Mouse (Mus musculus) forebrain, postnatal 0 days (tissue): Measurements from ENCODE around the gene Olfr56. TPM values are rescaled to one million over a fixed set of nuclear protein-coding genes. Genes with fewer than 3 reads are reported as not detected.

Experiments
- ATAC-seq: fragments of 200-750 bp; cut with Nextera tagmentation; 2 replicates; pipeline ENCODE4 v1.8.0; 2017; ENCODE audit warnings: mild to moderate bottlenecking, moderate library complexity
- DNase-seq: peaks from one replicate; pipeline ENCODE4 v3.0.0-alpha.2; 2015
- H3K27ac ChIP-seq: fragments of 300-500 bp; sonication (generic); 2 replicates; pipeline ENCODE4 v1.5.1; 2014; ENCODE audit warnings: low read depth, mild to moderate bottlenecking, antibody characterized with exemption, low read length, moderate library complexity, mixed read lengths
- H3K27me3 ChIP-seq: fragments of 300-500 bp; sonication (generic); 2 replicates; pipeline ENCODE4 v1.6.1; 2014; ENCODE audit warnings: mild to moderate bottlenecking, low read length, mixed read lengths; ENCODE audit not compliant: insufficient read depth
- H3K36me3 ChIP-seq: fragments of 300-500 bp; sonication (generic); 2 replicates; pipeline ENCODE4 v1.6.1; 2014; ENCODE audit warnings: mild to moderate bottlenecking, moderate library complexity; ENCODE audit not compliant: insufficient read depth
- H3K4me1 ChIP-seq: fragments of 300-500 bp; sonication (generic); 2 replicates; pipeline ENCODE4 v1.6.1; 2014; ENCODE audit warnings: antibody characterized with exemption; ENCODE audit not compliant: insufficient read depth
- H3K4me2 ChIP-seq: fragments of 300-500 bp; sonication (generic); 2 replicates; pipeline ENCODE4 v1.6.1; 2014; ENCODE audit warnings: low read depth, mild to moderate bottlenecking, moderate library complexity
- H3K4me3 ChIP-seq: fragments of 300-500 bp; sonication (generic); 2 replicates; pipeline ENCODE4 v1.5.1; 2014; ENCODE audit warnings: low read depth, low read length, mixed read lengths
- H3K9ac ChIP-seq: fragments of 300-500 bp; sonication (generic); 2 replicates; pipeline ENCODE4 v1.6.1; 2014; ENCODE audit warnings: mild to moderate bottlenecking
- H3K9me3 ChIP-seq: fragments of 300-500 bp; sonication (generic); 2 replicates; pipeline ENCODE4 v1.6.1; 2016; ENCODE audit warnings: low read length
- CTCF ChIP-seq: sonication (generic); IDR thresholded peaks from 2 replicates; pipeline ENCODE4 v1.5.1; 2016; ENCODE audit warnings: antibody characterized with exemption, control low read depth, low read depth
- WGBS: fragments of 180-500 bp; shearing (Covaris S2); extraction: QIAGEN DNeasy Blood & Tissue Kit; methylation state at CpG from one replicate; pipeline ENCODE4 v1.1.7; 2014; 5-methylcytosine and 5-hydroxymethylcytosine counted together
- polyA plus RNA-seq: library from polyadenylated mRNA; unstranded; fragments of >200 nt; fragmentation: Nextera tagmentation; extraction: Ambion mirVana; gene quantifications from 2 replicates; pipeline ENCODE4 v1.2.1, GENCODE M21; 2015
- total RNA-seq: library from RNA; depleted of rRNA; stranded (reverse); fragments of >200 nt; gene quantifications from 2 replicates; pipeline ENCODE4 v1.2.3, GENCODE M21; 2014

The Olfr56 gene
- total and polyA plus RNA-seq, 2 experiments from 2014 or later: not detected

DNA sequence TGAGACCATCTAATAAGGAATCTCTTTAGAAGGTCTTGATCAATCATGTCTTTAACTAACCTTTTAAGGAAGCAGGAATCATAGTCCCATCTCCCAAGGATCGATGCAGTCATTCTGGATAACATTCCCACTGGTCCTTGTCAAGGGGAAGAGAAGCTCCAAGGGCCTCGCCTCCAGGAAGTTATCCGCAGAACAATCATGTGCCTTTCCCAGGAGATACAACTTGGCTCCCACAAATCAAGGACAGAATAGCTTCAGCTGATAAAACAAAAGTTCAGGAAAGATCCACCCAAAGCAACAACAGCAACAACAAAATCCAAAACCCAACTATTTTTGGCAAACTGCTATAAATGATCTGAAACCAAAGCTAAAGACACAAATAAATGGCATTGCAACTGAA, 140.9 kb downstream of the Olfr56 start:
- H3K36me3 ChIP-seq: no peaks in the 10 kb centered on the region
- H3K9ac ChIP-seq: no peak overlapping the region
- 80% methylated on average over 3 of the region's 3 CpGs for WGBS
- no peak overlapping the region for H3K4me2 ChIP-seq
- H3K4me3 ChIP-seq: no peak overlapping the region
- ATAC-seq (no peak), DNase-seq (no peak)
- H3K4me1 ChIP-seq: no peaks in the 10 kb centered on the region
- no peaks in the 10 kb centered on the region for H3K9me3 ChIP-seq
- no peaks in the 10 kb centered on the region for H3K27me3 ChIP-seq
- TF ChIP-seq CTCF: no peak
- no peak overlapping the region for H3K27ac ChIP-seq

DNA sequence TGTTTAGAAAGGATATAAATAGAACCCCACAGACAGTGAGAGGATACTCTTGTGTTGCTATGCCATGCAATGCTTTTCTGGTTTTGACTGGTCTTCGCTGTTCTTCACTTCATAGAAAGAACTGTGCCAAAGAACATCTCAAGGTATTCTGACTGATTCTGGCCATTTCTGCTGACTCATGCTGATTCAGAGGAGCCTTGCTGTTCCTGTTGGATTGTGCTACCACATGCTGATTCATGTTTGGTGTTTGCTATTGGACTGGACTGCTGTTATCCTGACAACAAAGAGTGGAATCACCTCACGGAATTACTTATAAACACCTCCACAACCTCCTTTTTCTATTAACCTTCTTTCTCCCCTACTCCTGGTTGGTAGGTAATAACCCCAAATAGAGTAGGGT, 145.5 kb downstream of the Olfr56 start:
- no peak for ATAC-seq
- Histone ChIP-seq H3K4me2 (no peak overlapping the region), H3K9ac (no peak overlapping the region), H3K27me3 (no peaks in the 10 kb centered on the region), H3K27ac (no peak overlapping the region), H3K36me3 (no peaks in the 10 kb centered on the region), H3K4me1 (no peaks in the 10 kb centered on the region), H3K9me3 (no peaks in the 10 kb centered on the region), H3K4me3 (no peak overlapping the region)
- WGBS: 85% methylated on average over 2 of the region's 2 CpGs
- TF ChIP-seq CTCF: no peak
- DNase-seq: no peak

DNA sequence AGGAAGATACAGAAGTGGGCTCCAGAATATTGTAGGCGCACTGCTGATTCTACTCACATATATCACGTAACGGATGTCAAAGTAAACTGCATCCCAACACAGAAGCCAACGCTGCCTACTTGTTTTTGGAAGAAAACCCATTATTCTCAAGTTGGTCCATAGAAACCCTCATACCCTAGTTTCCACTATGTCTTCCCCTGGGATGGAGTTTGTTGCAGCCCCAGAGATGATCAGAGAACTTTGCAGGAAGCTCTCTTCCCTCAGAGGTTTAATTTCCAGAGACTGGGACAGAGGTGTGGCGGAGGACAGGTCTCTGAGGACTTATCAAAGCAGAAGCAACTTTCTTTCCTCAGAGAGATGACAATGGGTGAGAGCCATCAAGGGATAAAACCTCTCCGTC, 163.3 kb downstream of the Olfr56 start, which contains the start of gene Olfr1395:
TSS of gene Olfr1395 (plus strand) at position 301 of the 400 bp plus-strand sequence.
- 93% methylated on average over 6 of the region's 6 CpGs for WGBS
- Histone ChIP-seq H3K4me3 (no peak within 1 kb of the TSS), H3K9me3 (no peaks in the 10 kb centered on the region), H3K36me3 (no peaks in the 10 kb centered on the region), H3K4me1 (no peaks in the 10 kb centered on the region), H3K4me2 (no peak within 1 kb of the TSS), H3K27ac (no peak within 1 kb of the TSS), H3K27me3 (no peaks in the 10 kb centered on the region), H3K9ac (no peak within 1 kb of the TSS)
- no peak for DNase-seq
- no peak for TF ChIP-seq CTCF
- no peak for ATAC-seq

DNA sequence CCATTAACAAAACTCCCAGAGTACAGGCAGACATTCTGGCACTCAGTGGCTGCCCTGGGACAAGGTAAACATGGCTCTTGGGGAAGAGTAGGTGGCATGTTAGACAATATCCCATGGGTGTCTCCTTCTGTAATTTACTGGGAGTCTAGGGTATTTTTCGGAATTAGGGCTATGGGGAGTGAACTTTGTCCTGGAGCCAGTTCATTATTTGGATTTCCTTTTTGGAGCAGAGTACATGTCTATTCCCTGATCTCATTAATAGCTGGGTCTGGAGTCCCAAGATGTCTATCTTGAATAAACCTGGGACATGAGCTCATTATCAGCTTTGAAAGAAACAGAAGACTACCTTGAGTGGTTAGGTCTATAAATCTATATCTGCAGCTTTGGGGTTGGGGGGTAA, 175.4 kb downstream of the Olfr56 start, which contains the start of gene Olfr1394:
TSS of gene Olfr1394 (plus strand) at position 301 of the 400 bp plus-strand sequence.
- TF ChIP-seq CTCF: no peak
- Histone ChIP-seq H3K9ac (no peak within 1 kb of the TSS), H3K27ac (no peak within 1 kb of the TSS), H3K4me2 (no peak within 1 kb of the TSS), H3K4me1 (no peaks in the 10 kb centered on the region), H3K36me3 (no peaks in the 10 kb centered on the region), H3K9me3 (no peaks in the 10 kb centered on the region), H3K27me3 (no peaks in the 10 kb centered on the region), H3K4me3 (no peak within 1 kb of the TSS)
- ATAC-seq: no peak
- no peak for DNase-seq
- WGBS: 87% methylated on average over 1 of the region's 1 CpGs

DNA sequence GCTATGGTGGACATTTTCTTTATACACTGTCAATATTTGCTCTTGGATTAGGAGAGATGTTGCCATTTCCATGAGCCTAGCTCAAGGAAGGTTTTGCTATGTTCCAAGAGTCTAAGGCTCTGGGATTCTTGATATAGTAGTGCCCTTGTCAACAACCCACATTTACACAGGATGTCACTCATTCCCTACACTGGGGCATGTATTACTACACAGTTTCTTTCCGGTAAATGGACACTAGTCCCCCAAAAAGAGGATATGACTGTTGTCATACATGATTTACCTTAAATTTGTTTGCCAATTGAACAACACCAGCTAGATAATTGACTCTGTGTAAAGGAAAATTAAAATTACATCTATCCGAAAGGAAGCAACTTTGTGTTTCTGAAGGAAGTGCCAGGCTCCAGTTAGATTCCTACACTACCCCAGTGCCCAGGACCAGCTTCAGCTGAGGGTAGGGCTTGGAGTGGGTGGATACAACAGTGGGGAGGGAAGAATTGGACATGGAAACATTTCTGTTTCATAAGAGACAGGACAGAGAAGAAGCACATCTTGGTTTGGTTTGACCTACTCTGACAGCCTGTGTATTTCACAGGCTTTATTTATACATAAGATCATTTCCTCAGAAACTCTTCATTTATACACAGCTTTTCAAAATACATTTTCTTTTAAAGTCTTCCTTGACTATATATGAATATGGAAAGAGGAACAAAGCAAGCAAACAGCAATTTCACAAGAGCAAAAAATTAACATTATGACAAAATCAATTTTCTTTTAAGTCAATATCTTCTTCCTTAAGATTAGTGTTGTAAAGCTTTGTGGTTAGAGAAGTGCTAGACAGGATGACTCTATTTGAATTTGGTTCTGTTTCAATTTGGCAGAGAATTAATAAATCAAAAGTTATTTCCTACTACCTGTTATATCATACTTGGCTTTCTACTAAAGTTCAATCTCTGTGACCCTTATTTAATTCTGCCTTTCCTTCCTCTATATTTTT, 178.4 kb downstream of the Olfr56 start:
- Histone ChIP-seq H3K9ac (no peak overlapping the region), H3K4me1 (no peaks in the 10 kb centered on the region), H3K27me3 (no peaks in the 10 kb centered on the region), H3K4me2 (no peak overlapping the region), H3K4me3 (no peak overlapping the region), H3K27ac (no peak overlapping the region), H3K36me3 (no peaks in the 10 kb centered on the region), H3K9me3 (no peaks in the 10 kb centered on the region)
- WGBS: 95% methylated on average over 2 of the region's 2 CpGs
- no peak for DNase-seq
- no peak for TF ChIP-seq CTCF
- no peak for ATAC-seq

DNA sequence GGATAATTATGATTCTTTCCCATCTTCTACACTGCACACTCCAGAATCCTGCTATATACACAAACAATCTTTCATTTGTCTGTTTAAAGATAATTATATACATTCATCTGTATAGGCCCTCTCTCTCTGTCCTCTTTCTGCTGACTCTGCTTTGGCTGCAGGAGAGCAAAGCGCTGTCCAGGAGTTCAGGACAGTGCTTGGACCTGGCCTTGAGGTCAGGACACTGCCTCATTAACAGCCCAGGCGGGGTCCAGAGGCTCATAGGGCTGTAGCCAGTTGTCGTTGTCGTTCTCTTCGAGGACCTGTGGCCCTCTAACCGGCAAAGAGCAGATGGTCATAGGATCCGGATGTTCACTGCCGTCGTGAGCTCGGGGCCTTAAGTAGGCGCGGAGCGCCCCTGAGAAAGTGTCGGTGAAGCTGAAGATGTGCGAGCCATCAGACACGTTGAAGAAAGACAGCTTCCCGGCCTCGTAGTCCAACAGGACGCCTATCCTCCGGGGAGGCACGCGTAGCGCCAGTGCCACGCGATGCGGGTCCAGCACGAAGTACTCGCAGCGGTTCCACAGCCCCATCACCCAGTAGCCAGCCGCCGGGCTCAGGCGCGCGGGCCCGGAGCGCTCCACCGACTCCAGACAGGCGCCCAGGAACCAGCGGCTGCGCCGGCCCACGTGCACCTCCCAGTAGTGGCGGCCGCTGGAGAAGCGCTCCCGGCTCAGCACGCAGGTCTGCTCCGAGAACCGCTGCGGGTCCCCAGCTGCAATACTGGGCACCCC, 190.3 kb downstream of the Olfr56 start:
- Histone ChIP-seq H3K4me2 (peak overlapping the region; percentile 81), H3K4me3 (peak overlapping the region; percentile 40), H3K27me3 (no peaks in the 10 kb centered on the region; the same call in 1 of the 2 replicates), H3K9ac (peak overlapping the region; percentile 37; the same call in 1 of the 2 replicates), H3K9me3 (0 out of 2 replicates have a peak, but pooled peaks cover 5% of the 10 kb centered on the region), H3K4me1 (no peaks in the 10 kb centered on the region), H3K27ac (no peak overlapping the region), H3K36me3 (no peaks in the 10 kb centered on the region)
- TF ChIP-seq CTCF: no peak
- ATAC-seq: peak; percentile 83
- peak; percentile 25 for DNase-seq
- 6% methylated on average over 50 of the region's 50 CpGs for WGBS
